Mouse (Mus musculus) brain, embryonic 18.5 days (tissue): ENCODE data around the gene Klk1b5.

Experiments used
- DNase-seq: peaks from one replicate; pipeline ENCODE4 v3.0.0-alpha.2; 2012; ENCODE audit warnings: low read depth, low spot score

Gene Klk1b5

DNA sequence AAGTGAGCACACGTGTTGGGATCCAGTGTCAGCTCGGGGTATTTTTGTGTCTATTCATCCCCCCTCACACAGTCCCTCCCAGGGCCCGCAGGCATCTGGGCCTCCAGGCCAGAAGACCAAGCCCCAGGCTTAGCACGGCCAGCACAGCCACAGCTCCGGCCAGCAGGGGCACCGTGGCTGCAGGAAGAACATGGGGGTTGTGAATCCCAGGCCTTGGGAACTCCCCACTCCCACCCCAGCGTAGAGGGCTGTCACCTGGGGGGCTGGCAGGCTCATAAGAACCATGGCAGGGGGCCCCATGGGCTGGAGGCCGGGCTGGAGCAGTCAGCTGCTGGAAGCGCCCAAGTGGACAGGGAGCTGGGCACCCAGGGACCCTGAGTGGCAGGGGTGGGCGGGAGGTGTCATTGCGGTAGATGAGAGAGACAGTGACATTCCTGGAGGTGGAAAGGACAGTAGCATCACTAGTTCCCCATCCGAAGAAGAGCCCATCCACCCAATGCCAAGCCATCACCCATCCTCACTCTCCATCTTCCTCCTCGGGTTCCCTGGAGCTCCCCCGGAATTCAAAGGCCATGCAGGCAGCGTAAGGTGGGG is 37.4 kb downstream of the Klk1b5 start:
- DNase-seq: no peak

DNA sequence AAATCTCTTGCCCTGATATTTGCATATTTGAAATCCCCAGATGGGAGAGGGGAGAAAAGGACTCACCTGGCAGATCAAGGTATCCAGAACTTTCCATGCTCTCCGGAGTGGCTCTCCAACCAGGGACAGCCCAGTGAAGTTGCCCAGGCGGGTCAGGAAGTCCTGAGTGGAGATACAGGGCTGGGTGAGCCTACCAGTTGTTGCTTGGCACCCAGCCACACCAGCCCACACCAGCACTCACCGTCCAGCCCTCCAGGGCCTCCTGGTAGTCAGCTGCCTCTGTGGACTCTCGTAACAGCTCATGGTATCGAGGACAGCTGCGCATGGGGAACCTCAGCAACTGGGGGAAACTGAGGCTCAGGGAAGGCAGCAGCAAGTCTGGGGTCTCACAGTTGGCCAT is 39.2 kb downstream of the Klk1b5 start:
- DNase-seq: no peak

DNA sequence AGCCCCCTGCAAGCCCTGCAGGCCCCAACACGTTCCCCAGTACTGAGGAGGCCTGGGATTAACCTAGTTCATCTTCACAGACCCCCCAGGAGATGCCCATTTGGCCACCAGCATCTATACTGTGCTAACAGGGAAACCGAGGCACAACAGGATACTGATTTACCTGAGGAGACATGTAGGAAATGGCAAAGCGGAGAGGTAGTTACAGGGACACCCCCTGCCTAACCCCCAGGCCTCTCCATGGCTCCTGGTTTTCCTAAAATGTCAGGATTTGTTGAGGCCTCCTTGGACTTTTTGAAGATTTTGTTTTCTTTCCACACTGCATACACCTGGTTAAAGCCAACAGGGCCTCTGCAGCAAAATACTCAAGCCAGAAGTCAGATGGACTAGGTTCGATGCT is 41.5 kb downstream of the Klk1b5 start, which contains the start of gene Acp4:
TSS of gene Acp4 (minus strand) at position 101 of the 400 bp plus-strand sequence.
- DNase-seq: no peak

DNA sequence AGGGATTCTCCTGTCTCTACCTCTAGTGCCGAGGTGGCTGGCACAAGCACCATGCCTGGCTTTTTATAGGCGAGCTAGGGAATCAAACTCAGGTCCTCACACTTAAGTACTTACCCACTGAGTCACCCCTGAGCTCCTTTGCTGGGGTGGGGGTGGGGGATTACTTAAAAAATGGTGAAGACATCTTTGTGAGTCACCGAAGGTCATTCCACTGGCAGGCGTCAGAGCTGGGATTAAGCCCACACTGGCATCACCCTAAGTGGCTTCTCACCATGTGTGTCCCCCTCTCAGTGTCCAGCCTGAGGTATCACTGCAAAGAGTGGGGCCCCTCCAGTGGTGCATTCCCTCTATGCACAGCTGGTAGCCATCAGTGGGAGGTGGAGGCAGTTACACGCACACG is 44.7 kb downstream of the Klk1b5 start:
- no peak for DNase-seq

DNA sequence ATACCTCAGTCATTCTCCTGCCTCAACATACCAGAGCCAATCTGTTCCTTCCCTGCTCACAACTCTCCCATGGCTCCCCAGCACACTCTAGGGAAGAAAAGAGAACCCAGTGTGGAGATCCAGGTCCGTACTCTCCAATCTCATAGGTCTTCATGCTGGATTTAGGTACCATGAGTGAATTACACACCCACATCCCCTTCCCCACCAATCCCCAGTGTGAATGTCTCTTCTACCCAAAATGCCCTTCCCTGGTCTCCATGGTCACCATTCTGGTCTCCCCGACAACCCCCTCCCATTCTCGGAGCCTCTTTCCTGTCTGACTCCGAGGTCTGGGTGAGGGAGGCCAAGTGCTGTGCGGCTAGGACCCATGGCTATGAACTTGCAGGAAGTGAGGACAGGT is 45.4 kb downstream of the Klk1b5 start, which contains the start of gene Gm15517:
TSS of gene Gm15517 (plus strand) at position 301 of the 400 bp plus-strand sequence.
- no peak for DNase-seq

DNA sequence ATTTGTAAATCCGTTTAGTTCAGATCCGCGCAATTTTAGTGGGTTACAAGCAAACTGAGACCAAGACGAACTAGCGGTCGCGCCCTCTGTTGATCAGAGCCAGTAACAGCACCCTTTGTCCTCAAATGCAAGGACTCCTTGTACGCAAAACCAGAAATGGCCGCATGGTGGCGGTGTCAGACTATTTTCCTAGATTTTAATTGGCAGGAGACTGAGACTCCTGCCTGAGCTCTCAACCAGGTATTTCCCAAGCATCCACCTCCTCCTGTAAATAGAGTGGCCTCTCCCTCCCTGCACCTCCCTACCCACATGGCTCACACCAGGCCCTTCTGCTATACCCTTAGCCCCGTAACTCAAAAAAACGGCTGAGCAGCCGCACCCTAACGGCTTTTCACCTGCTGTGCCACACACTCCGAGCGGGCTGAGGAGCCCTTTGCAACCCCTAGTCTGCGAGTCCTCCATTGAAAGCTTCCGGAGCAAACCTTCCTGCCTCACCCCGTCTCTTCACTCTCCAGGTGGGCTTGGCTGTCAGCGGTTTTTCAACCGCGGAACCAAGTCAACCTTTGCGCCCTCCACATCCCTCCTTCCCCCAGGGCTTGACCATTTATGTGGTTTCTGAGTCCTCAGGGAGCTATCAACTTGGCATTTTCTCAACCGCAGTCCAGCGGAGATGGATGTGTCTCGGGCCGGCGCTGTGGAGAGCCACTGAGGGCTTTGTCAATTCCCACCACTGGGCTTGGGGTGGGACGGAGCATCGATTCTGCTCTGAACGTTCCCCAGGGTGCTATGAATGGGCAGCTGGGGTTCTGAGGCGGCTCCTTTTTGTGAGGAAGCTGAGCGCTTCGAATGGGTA is 47.3 kb downstream of the Klk1b5 start:
- DNase-seq: peak; percentile 88

DNA sequence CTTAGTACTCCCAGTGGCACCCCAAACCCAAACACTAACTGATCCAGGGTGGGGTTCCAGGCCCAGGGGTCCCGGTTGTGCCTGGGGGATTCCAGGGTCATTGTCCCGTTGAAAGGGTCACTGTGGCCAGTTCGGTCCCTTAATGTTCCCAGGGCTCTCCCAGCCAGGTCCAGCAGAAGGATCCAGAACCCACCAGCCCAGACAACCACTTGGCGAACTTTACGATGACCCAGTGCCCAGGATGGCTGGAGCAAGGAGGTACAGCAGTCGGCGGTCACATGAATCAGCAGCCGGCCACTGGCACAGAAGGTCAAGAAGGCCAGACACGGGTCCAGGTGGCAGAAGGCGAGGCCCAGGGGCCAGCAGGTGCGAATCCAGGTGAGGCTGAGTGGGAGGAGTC is 52.4 kb downstream of the Klk1b5 start:
- DNase-seq: no peak

DNA sequence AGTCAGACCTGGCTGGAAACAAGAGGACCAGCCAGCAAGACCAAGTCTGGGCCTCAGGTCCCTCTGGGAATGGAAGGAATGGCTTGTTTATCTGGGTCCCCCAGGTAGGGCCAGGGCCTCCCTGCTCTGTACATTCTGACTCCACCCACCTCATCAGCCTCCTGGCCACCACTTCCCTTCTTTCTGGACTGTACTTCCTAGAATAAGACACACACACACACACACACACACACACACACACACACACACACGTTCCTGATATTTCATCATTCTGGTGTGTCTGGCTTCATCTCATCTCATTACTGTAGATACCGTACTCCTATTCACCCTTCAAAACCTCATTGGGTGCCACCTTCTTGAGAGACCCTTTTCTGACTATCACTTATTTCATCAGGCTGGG is 53.7 kb downstream of the Klk1b5 start:
- no peak for DNase-seq
